Mouse (Mus musculus) retina, postnatal 7 days (tissue): ENCODE results near the gene Zcchc3.

Experiments used
- DNase-seq: peaks from one replicate; pipeline ENCODE4 v3.0.0-alpha.2; 2012; ENCODE audit warnings: low read depth, low spot score

Zcchc3 gene

GRCm38 (mm10) chr2:152410971-152411371, 3.9 kb downstream of the Zcchc3 start:
- no peak for DNase-seq

DNA sequence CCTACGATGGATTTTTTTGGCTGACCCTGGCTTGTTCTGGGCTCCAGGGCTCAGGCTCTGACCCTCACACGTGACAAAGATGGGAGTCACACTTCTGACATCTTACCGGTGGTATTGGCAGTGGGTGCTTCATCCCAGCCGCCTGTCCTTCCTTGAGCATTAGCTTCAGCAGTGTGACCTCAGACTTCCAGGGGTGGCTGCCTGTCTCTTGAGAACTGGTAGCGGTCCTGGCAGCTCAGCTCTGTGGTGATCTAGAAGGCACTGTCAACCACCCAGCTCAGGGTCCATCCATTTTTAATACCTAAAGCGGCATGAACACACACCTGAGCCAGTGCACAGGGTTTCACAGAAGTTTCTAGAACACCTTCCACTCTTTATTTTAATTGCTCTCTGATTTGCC, 5.0 kb downstream of the Zcchc3 start:
- DNase-seq = no peak

DNA sequence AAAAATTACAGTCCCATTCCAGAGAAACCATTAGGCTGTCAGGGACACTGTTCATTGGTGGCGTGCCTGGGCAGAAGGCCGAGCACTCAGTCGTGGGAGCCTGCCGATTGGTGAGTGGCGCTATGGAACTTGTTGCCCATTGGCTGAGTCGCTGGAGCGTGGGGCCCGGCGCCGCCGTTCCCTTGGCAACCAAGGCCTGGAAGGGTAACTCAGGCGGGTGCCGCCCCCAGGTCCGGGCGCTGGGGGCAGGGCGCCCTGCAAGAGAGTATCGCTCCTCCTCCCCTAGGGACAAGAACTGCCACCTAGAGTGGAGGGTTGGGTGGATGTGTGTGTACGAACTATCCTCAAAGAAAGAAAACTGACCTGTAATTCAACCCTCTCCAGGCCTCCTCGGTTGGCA, 8.7 kb downstream of the Zcchc3 start:
- DNase-seq = peak; percentile 85

DNA sequence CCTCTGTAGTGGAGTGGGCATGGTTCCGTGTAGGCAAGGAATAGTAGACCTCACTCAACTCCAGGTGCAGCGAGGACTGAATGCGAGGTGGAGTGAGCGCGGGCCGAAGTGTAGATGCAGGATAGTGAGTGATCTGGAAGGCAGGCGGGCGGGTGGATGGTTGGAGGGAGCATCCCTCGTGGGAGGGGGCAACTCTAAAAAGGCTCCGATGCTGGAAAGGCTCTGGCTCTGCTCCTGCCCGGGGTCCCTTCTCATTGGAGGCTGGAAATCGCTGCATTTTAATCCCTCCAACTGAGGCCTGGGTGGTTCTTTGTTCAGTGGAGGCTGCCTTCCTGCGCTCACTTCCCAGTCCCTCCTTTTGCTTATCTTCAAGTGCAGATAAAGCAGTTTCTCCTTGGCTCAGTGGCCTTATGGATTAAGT, 15.7 kb downstream of the Zcchc3 start:
- DNase-seq = no peak

GRCm38 (mm10) chr2:152398691-152399090, 16.1 kb downstream of the Zcchc3 start:
- peak; percentile 90 for DNase-seq

DNA sequence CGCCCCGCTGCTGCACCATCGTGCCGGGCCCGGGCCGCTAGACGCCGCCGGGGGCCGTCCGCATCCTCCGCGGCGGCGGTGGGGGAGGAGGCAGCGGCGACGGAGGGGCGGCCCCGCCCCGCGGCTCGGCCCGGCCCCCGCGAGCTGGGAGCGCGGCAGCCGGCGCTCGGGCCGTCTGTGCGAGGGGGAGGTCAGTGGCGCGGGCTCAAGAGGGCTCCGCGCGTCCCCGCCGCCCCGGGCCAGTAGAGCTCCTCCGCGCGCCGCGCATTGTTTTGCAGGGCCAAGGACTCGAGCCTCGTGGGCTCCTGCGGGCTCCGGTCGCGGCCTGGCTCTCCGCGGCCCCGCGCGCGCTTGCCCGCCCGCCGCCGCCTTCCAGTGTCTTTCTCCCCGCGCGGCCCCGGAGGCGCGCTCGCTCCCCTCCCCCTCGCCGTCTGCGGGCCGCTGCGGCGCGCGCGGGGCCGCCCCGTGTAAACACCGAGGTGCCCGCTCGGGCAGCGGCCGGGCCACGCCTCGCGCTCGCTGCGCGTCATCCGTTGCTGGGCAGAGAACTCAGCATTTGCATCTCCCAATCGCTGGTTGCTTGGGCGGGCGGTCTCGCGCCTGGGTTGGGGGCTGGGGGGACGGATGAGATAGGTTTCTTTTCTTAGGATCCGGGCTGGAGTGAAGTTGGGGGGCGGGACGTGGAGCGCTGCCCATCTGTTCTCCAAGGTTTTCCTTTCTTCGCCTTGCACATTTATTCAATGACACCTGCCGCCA, 17.0 kb downstream of the Zcchc3 start, which contains the start of gene Sox12:
TSS of gene Sox12 (minus strand) at position 384 of the 756 bp plus-strand sequence.
- DNase-seq = peak; percentile 92

DNA sequence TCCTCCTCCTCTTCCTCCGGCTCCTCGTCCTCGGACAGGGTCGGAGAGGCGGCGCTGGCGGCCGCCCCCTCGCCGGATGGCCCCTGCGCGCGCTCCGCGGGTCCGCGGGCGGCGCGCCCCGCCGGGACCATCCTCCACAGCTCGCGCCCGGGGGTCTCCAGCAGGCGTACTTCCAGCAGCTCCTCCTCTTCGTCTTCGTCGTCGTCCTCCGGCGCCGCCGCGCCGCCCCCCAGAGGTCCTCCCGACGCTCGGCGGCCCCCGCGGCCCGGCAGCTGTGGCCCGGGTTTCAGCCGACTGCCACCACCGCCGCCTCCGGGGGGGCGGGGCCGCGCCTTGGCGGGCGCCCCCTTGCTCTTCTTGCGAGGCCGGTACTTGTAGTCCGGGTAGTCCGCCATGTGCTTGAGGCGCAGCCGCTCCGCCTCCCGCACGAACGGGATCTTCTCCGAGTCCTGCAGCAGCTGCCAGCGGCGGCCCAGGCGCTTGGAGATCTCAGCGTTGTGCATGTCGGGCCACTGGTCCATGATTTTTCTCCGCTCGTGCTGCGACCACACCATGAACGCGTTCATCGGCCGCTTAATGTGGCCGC, 17.7 kb downstream of the Zcchc3 start:
- peak; percentile 71 for DNase-seq

DNA sequence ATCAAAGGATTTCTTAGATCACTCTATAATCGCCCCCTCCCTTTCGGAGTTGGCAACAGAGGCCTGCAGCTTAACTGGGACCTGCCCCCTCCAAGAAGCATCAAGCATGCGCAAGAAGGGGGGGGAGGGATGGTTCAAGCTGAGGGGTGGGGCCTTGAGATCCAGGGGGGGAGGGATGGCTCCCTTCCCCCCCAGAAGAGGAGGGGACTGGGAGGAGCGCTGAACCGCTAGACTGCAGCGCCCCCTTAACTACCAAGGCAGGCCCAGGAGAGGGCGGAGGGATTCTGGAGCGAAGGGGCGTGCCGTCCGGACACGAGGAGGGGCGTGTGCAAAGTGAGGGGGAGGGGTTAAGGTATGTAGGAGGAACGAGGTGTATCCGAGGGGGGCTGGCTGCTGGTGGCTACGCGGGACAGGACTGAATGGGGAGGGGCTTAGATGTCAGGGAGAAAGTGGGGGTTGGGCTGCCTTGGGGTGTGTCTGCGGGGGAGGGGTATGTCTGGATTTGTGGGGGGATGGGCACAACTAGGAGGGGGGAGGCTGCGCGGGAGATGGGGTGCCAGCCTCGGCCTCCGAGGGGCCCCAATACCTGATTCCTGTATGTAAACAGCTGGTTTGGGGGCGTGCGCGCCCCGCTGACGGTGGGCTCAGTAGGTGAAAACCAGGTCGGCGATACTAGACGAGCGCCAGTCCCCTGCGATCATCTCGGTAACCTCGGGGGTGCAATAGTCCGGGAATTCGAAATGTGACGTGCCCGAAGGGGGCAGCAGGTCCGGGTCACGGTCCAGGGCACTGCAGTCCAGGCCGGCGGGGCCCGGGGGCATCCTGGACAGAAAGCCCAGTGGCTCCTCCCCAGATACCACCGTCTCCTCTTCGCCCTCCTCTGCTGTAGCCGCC, 18.5 kb downstream of the Zcchc3 start:
- peak; percentile 96 for DNase-seq

- DNase-seq = no peak
These were observed 19.4 kb downstream of the Zcchc3 start for GRCm38 (mm10) chr2:152395271-152395920.

- no peak for DNase-seq
These were observed 21.4 kb downstream of the Zcchc3 start for GRCm38 (mm10) chr2:152393225-152394017.

- peak; percentile 68 for DNase-seq
These were observed 22.0 kb downstream of the Zcchc3 start for GRCm38 (mm10) chr2:152392786-152393185.

DNA sequence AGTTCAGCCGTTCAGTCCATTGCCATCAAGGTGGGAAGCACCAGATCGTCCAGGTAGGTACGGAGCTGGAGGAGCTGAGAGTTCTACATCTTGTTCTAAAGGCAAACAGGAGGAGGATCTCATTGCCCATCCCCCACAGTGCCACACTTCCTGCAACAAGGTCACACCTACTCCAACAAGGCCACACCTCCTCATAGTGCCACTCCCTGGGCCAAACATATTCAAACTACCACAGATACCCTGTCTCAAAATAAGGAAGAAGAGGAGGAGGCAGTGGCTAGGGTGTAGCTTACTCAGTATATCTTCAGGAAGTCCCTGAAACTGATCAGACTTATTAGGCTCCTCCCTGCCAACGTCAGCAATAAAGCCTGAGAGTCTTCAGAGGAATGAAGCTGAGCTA, 30.6 kb downstream of the Zcchc3 start:
- no peak for DNase-seq

DNA sequence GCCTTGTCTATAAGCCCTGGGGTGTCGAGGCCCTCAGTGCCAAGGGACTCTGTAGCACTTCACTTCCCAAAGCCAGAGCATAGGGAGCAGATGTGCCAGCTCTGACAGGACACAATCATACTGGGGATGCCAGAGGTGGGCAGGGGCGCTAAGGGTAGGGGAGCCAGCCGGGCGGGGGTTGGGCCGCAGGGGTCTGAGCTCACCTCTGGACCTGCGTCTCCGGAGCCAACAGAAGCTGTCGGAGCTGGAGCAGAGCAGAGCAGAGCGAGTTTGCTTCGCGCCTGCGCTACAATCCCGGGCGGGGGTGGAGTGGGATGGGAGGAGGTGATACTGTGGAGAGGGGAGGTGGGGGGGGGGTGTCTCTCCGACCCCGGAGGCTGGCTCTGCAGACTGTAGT, 38.5 kb downstream of the Zcchc3 start, which contains the start of gene Nrsn2:
TSS of gene Nrsn2 (minus strand) at position 294 of the 397 bp plus-strand sequence.
- DNase-seq = no peak

GRCm38 (mm10) chr2:152375652-152376344, 39.0 kb downstream of the Zcchc3 start:
- DNase-seq = no peak

GRCm38 (mm10) chr2:152373547-152373946, 41.3 kb downstream of the Zcchc3 start:
- DNase-seq = no peak

- DNase-seq = no peak
These were observed 42.2 kb downstream of the Zcchc3 start for GRCm38 (mm10) chr2:152372661-152373060.

DNA sequence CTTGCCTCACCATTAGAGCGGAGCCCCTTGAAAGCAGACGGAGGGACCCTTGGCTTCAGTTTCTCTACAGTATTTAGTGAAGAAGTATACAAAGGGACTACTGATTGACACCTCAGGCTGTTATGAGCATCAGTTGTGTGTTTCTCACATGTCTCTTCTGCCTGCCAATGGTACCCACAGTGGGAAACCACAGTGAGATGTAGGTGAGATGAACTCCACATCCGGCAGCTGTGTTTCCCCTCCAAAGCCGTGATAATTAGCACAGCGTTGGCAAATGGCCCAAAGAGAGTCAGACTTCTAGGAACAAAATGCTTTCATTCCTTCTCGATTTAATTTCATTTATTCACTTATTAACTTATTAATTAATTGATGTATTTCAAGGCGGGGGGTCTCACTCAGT, 42.7 kb downstream of the Zcchc3 start:
- no peak for DNase-seq

- peak; percentile 58 for DNase-seq
These were observed 46.2 kb downstream of the Zcchc3 start for GRCm38 (mm10) chr2:152368532-152369140.

DNA sequence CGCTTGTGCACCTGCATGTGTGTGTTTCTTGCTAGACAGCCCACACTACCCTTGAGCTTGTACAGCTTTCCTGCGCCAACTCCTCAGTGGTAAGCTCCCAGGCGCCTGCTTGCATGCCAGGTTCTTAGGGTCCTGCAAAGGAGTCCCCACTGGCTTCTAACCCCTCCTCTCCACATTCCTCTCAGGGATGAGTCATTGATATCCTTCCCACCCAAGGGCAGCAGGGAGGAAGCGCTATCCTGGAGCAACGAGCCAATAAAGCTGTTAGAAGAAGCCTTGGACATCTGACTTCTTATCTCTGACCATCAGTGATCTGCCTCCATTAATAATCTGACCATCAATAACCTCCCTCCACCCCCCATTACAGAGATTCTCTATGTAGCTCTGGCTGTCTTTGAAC, 46.9 kb downstream of the Zcchc3 start:
- DNase-seq = no peak
